Mouse (Mus musculus): Measurements from ENCODE around the gene Mapk14.

GRCm38 (mm10) chr17:28683601-28684000 is 7.5 kb upstream of the Mapk14 start:
- TF ChIP-seq CTCF (IDR thresholded peaks at IDR 0.05; ENCODE audit: borderline replicate concordance, control insufficient read depth, extremely low read depth, insufficient read depth, low read length, poor library complexity), result no peak
- TF ChIP-seq POLR2A (IDR thresholded peaks at IDR 0.05; ENCODE audit: control insufficient read depth, extremely low read depth, insufficient read depth, low read length, poor library complexity), result no peak
